Mouse (Mus musculus) liver, postnatal 0 days (tissue): ENCODE measurements around the gene Carmil3. TPM values are rescaled to one million over a fixed set of nuclear protein-coding genes. Genes with fewer than 3 reads are reported as not detected.
A peak's percentile ranks its signal among the peaks of the same experiment; 100 is the strongest.

Experiments used
- ATAC-seq: fragments of 200-750 bp; cut with Nextera tagmentation; 2 replicates; pipeline ENCODE4 v1.8.0; 2017; ENCODE audit warnings: mild to moderate bottlenecking, moderate library complexity
- DNase-seq: peaks from one replicate; pipeline ENCODE4 v3.0.0-alpha.2; 2016
- H3K27ac ChIP-seq: fragments of 300-500 bp; sonication (generic); 2 replicates; pipeline ENCODE4 v1.5.1; 2014; ENCODE audit warnings: antibody characterized with exemption, moderate library complexity, mild to moderate bottlenecking, low read depth
- H3K27me3 ChIP-seq: fragments of 300-500 bp; sonication (generic); 2 replicates; pipeline ENCODE4 v1.6.1; 2014; ENCODE audit warnings: low read length, control low read depth, mixed read lengths; ENCODE audit not compliant: insufficient read depth
- H3K36me3 ChIP-seq: fragments of 300-500 bp; sonication (generic); replicated peaks from 2 replicates; pipeline ENCODE4 v1.6.1; 2014; ENCODE audit warnings: mild to moderate bottlenecking, control low read depth, low read length, moderate library complexity, mixed read lengths; ENCODE audit not compliant: insufficient read depth
- H3K4me1 ChIP-seq: fragments of 300-500 bp; sonication (generic); 2 replicates; pipeline ENCODE4 v1.6.1; 2014; ENCODE audit warnings: antibody characterized with exemption, mild to moderate bottlenecking, control low read depth; ENCODE audit not compliant: insufficient read depth
- H3K4me2 ChIP-seq: fragments of 300-500 bp; sonication (generic); 2 replicates; pipeline ENCODE4 v1.6.1; 2014; ENCODE audit warnings: low read depth, mild to moderate bottlenecking, low read length, moderate library complexity, mixed read lengths
- H3K4me3 ChIP-seq: fragments of 300-500 bp; sonication (generic); 2 replicates; pipeline ENCODE4 v1.5.1; 2014; ENCODE audit warnings: low read depth, low read length
- H3K9ac ChIP-seq: fragments of 300-500 bp; sonication (generic); replicated peaks from 2 replicates; pipeline ENCODE4 v1.6.1; 2014; ENCODE audit warnings: mild to moderate bottlenecking, moderate library complexity
- H3K9me3 ChIP-seq: fragments of 300-500 bp; sonication (generic); 2 replicates; pipeline ENCODE4 v1.6.1; 2016; ENCODE audit warnings: mild to moderate bottlenecking, control low read depth, low read length, mixed read lengths
- CTCF ChIP-seq: sonication (generic); IDR thresholded peaks from 2 replicates; pipeline ENCODE4 v1.5.1; 2016; ENCODE audit warnings: antibody characterized with exemption, low read depth
- EP300 ChIP-seq: IDR thresholded peaks from 2 replicates; pipeline ENCODE4 v1.6.1; 2016; ENCODE audit warnings: antibody characterized with exemption, low read depth, mild to moderate bottlenecking
- WGBS: fragments of 180-500 bp; shearing (Covaris S2); extraction: QIAGEN DNeasy Blood & Tissue Kit; methylation state at CpG from one replicate; pipeline ENCODE4 v1.1.7; 2014; ENCODE audit not compliant: insufficient replicate concordance; 5-methylcytosine and 5-hydroxymethylcytosine counted together
- polyA plus RNA-seq: library from polyadenylated mRNA; unstranded; fragments of >200 nt; fragmentation: Nextera tagmentation; extraction: Ambion mirVana; gene quantifications from 2 replicates; pipeline ENCODE4 v1.2.1, GENCODE M21; 2015

The Carmil3 gene
- 0.06 and 0.08 TPM in 2 replicates for polyA plus RNA-seq

DNA sequence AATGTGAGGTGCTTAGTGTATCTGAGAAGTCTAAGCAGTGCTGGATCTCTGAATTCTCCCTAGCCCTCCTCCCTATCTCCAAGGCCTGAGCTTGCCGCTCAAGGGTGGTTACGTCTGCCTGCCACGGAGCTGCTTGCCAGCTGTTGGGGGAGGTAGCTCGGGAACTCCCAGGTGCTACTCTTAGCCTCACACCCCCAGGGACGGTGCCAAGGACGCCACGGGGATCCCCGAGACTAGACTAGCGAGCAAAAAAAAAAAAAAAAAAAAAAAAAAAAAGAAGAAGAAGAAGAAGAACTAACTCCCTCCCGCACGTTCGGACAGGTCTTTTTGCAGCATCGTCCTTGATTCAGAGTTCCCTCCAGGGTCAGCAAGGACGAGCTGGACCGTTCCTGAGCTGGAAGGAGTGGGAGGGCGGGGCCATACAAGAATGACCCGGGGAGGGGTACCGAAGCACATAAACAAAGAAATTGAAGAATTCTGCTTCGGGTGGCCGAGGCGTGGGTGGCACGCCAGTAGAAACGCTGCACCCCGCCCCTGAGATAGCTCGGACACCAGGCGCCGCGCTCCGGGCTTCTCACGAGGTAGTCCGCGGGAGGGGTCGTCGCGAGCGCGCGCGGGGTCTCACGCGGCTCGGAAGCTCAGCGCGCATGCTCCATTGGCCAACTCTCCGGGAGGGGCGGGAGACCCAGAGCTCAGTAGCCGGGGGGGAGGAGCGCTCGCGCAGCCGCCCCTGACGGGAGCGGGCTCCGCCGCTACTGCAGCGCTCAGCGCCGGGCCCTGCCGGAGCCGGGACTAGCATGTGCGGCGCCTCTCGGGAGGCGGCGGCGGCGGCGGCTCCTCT, at the start of gene Carmil3:
TSS of gene Carmil3 (plus strand) at position 291 of the 841 bp plus-strand sequence.
- H3K36me3 ChIP-seq: peaks cover 13% of the 10 kb centered on the region
- peaks cover 17% of the 10 kb centered on the region for H3K4me1 ChIP-seq
- peak within 1 kb of the TSS; percentile 96 for H3K4me2 ChIP-seq
- peak within 1 kb of the TSS; percentile 65 for H3K4me3 ChIP-seq
- ATAC-seq (peak; percentile 68), DNase-seq (peak; percentile 62)
- peak within 1 kb of the TSS; percentile 40; the same call in 1 of the 2 replicates for H3K9ac ChIP-seq
- H3K9me3 ChIP-seq: no peaks in the 10 kb centered on the region
- no peak within 1 kb of the TSS for H3K27ac ChIP-seq
- no peak for TF ChIP-seq EP300
- no peak for TF ChIP-seq CTCF
- WGBS: 4% methylated on average over 49 of the region's 68 CpGs
- H3K27me3 ChIP-seq: peaks cover 15% of the 10 kb centered on the region; the same call in 1 of the 2 replicates

DNA sequence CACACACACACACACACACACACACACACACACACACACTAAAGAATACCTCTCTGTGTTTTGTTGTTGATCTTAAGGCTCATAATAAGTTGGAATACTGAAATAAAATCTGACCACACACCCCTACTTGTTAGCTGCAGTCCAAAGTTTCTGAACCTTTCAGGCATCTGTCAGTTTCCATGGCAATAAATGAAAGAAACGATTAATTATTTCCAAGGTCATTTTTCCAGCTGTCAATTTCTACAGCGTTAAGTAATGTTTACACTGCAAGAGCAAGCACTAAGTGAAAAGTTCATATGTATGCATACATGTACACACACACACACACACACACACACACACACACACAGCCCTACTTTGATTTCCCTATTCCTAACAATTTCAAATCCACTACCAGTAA, 32.8 kb upstream of the Carmil3 start:
- no peak for ATAC-seq
- H3K27ac ChIP-seq: no peak overlapping the region
- H3K4me3 ChIP-seq: no peak overlapping the region
- H3K27me3 ChIP-seq: no peaks in the 10 kb centered on the region
- WGBS: 75% methylated on average over 2 of the region's 2 CpGs
- H3K36me3 ChIP-seq: no peaks in the 10 kb centered on the region
- no peak for DNase-seq
- no peak overlapping the region for H3K9ac ChIP-seq
- no peaks in the 10 kb centered on the region for H3K4me1 ChIP-seq
- H3K9me3 ChIP-seq: no peaks in the 10 kb centered on the region
- TF ChIP-seq CTCF: no peak
- TF ChIP-seq EP300: no peak
- no peak overlapping the region for H3K4me2 ChIP-seq

DNA sequence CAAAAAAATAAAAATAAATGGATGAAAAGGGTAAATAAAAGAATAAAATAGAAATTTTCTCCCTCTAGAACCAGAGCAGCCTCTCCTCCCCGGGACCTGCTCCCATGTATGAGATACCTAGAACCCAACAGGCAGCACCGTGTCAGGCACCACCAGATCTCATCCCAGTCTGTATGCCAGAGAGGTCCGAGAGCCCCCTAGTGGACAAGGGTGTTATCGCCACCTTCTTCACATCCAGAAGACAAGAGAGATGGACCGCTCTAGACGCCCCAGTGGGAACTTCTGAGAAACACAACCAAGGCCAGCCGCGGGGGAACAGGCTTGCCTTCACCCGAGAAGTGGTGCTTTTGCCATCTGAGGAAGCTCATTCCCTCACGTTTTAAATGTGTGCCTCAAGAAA, 32.2 kb upstream of the Carmil3 start:
- Histone ChIP-seq H3K27me3 (no peaks in the 10 kb centered on the region), H3K9ac (no peak overlapping the region), H3K27ac (no peak overlapping the region), H3K9me3 (no peaks in the 10 kb centered on the region), H3K4me3 (no peak overlapping the region), H3K4me1 (no peaks in the 10 kb centered on the region), H3K4me2 (no peak overlapping the region), H3K36me3 (no peaks in the 10 kb centered on the region)
- ATAC-seq (no peak), DNase-seq (peak; percentile 79)
- 11% methylated on average over 10 of the region's 10 CpGs for WGBS
- TF ChIP-seq CTCF (peak; percentile 86), EP300 (no peak)

DNA sequence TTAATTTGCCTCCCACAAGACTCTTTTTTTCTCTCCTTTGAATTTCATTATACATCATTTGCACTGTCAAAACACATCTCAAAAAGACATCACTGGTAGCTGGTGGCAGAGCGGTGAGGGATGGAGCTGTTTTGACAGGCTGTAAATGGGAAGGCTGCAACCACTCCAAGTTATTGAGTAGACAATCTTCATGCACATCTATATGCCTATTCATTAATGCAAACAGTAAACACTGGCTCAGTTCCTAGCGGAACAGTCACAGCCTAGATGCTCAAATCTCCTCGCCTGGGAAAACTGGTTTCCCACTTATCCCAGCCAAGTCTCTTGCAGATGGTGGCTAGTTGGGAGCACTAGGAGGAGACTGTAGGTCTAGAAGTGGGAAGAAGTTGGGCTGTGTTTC, 31.7 kb upstream of the Carmil3 start:
- Histone ChIP-seq H3K9me3 (no peaks in the 10 kb centered on the region), H3K9ac (no peak overlapping the region), H3K36me3 (no peaks in the 10 kb centered on the region), H3K4me3 (no peak overlapping the region), H3K4me2 (no peak overlapping the region), H3K27ac (no peak overlapping the region), H3K4me1 (no peaks in the 10 kb centered on the region), H3K27me3 (no peaks in the 10 kb centered on the region)
- TF ChIP-seq CTCF: no peak
- TF ChIP-seq EP300: no peak
- WGBS: 78% methylated on average over 3 of the region's 3 CpGs
- DNase-seq (no peak), ATAC-seq (no peak)

DNA sequence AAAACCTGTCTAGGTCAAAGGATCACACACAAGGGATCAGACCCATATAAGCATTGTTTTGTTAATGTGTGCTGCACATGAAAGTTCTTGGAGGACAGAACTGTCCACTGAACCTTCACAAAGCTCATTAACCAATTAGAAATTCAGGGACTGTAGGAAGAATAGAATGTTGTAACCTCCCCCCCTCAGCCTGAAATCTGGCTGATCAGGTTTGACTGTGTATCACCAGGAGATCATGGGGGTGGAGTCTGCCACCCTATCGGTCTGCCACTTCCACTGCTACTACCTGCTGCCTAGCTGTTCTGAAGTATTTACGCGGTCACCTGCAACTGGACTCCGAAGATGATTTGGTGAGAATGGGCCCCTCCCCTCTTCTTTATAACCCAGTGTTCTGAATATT, 30.7 kb upstream of the Carmil3 start:
- H3K36me3 ChIP-seq: no peaks in the 10 kb centered on the region
- DNase-seq (no peak), ATAC-seq (no peak)
- H3K4me1 ChIP-seq: no peaks in the 10 kb centered on the region
- H3K9me3 ChIP-seq: no peaks in the 10 kb centered on the region
- H3K27me3 ChIP-seq: no peaks in the 10 kb centered on the region
- TF ChIP-seq CTCF: no peak
- TF ChIP-seq EP300: no peak
- no peak overlapping the region for H3K9ac ChIP-seq
- H3K4me3 ChIP-seq: no peak overlapping the region
- H3K4me2 ChIP-seq: no peak overlapping the region
- no peak overlapping the region for H3K27ac ChIP-seq
- 72% methylated on average over 4 of the region's 4 CpGs for WGBS

DNA sequence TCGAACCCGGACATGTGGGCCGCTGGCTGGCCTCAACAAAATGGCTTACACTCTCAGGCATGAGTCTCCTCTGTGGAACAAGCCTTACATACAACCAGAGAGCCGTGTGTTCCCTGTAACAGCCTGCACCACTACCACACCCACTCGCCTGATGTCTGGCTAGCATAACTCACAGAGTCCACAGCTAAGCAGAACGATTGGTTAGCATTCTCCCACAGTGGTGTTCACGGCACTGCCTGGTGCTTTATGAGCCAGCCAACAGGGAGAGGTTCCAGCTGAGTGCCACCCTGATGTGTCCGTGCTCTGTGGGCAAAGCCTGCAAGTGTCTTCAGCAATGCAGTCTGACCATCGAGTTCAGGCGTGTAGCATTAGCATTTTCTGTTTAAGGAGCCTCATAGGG, 30.2 kb upstream of the Carmil3 start:
- 74% methylated on average over 10 of the region's 10 CpGs for WGBS
- Histone ChIP-seq H3K9ac (no peak overlapping the region), H3K9me3 (no peaks in the 10 kb centered on the region), H3K27ac (no peak overlapping the region), H3K4me1 (no peaks in the 10 kb centered on the region), H3K4me2 (no peak overlapping the region), H3K4me3 (no peak overlapping the region), H3K27me3 (no peaks in the 10 kb centered on the region), H3K36me3 (no peaks in the 10 kb centered on the region)
- DNase-seq: no peak
- no peak for ATAC-seq
- TF ChIP-seq CTCF (no peak), EP300 (no peak)

DNA sequence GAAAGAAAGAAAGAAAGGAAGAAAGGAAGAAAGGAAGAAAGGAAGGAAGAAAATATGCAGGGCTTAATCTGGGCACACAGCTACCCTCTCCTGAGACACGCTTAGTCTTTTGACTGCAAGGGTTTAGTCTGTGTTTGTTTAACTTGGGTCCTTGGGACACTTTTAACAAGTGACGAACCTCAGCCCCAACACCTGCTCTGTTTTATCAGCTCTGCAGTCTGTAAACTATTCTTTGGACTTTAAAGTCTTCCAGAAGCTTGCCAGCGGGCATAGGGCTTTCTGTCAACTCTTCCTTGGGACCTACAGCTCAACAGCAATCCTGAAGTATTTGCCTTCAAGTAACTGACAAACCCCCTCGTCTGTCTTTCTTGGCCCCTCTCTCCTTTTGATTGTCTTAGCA, 28.7 kb upstream of the Carmil3 start:
- Histone ChIP-seq H3K4me3 (no peak overlapping the region), H3K27me3 (no peaks in the 10 kb centered on the region), H3K9me3 (no peaks in the 10 kb centered on the region), H3K27ac (no peak overlapping the region), H3K4me2 (no peak overlapping the region), H3K4me1 (no peaks in the 10 kb centered on the region; the same call in 1 of the 2 replicates), H3K36me3 (no peaks in the 10 kb centered on the region), H3K9ac (no peak overlapping the region)
- DNase-seq (no peak), ATAC-seq (no peak)
- TF ChIP-seq EP300: no peak
- WGBS: 45% methylated on average over 4 of the region's 4 CpGs
